Mouse (Mus musculus): ENCODE results near the gene Irf2bpl. TPM values are rescaled to one million over a fixed set of nuclear protein-coding genes. Genes with fewer than 3 reads are reported as not detected.

Irf2bpl gene
- polyA plus RNA-seq, 1 experiment from 2014 or later, result 41.4 TPM

GRCm38 (mm10) chr12:86894841-86895428 is 10.3 kb upstream of the Irf2bpl start:
- peak overlapping the region; percentile 24 for H3K4me3 ChIP-seq (ENCODE audit: low read depth, low read length)
- no peaks in the 10 kb centered on the region for H3K27me3 ChIP-seq (replicated peaks; ENCODE audit: control insufficient read depth, insufficient read depth, low read length)
- DNase-seq (ENCODE audit: low spot score), result no peak
- H3K4me1 ChIP-seq (ENCODE audit: control insufficient read depth, insufficient read depth, low read length), result peaks cover 84% of the 10 kb centered on the region
- H3K36me3 ChIP-seq (ENCODE audit: control insufficient read depth, insufficient read depth, low read length), result no peaks in the 10 kb centered on the region
- peak; percentile 27 for ATAC-seq
- WGBS, result under 1% methylated on average over 12 of the region's 12 CpGs
- peak overlapping the region; percentile 100 for H3K27ac ChIP-seq (ENCODE audit: low read depth, low read length)
- peak overlapping the region; percentile 61 for H3K4me2 ChIP-seq (ENCODE audit: low read length)
- H3K9me3 ChIP-seq (replicated peaks; ENCODE audit: control insufficient read depth, low read length), result no peaks in the 10 kb centered on the region
- H3K9ac ChIP-seq (ENCODE audit: low read length), result peak overlapping the region; percentile 65

- peak; percentile 89 for ATAC-seq
- H3K27ac ChIP-seq (ENCODE audit: low read depth, low read length), result peak overlapping the region; percentile 100
- no peaks in the 10 kb centered on the region for H3K9me3 ChIP-seq (replicated peaks; ENCODE audit: control insufficient read depth, low read length)
- peak overlapping the region; percentile 24 for H3K4me3 ChIP-seq (ENCODE audit: low read depth, low read length)
- H3K4me1 ChIP-seq (ENCODE audit: control insufficient read depth, insufficient read depth, low read length), result peaks cover 84% of the 10 kb centered on the region
- no peaks in the 10 kb centered on the region for H3K27me3 ChIP-seq (replicated peaks; ENCODE audit: control insufficient read depth, insufficient read depth, low read length)
- WGBS, result 0% methylated on average over 22 of the region's 26 CpGs
- no peaks in the 10 kb centered on the region for H3K36me3 ChIP-seq (ENCODE audit: control insufficient read depth, insufficient read depth, low read length)
- H3K4me2 ChIP-seq (ENCODE audit: low read length), result peak overlapping the region; percentile 66
- peak overlapping the region; percentile 68 for H3K9ac ChIP-seq (ENCODE audit: low read length)
- DNase-seq (ENCODE audit: low spot score), result peak; percentile 100
These were observed 9.7 kb upstream of the Irf2bpl start for GRCm38 (mm10) chr12:86894184-86894839.

GRCm38 (mm10) chr12:86893326-86894183 is 9.0 kb upstream of the Irf2bpl start:
- H3K36me3 ChIP-seq (ENCODE audit: control insufficient read depth, insufficient read depth, low read length), result no peaks in the 10 kb centered on the region
- H3K4me2 ChIP-seq (ENCODE audit: low read length), result peak overlapping the region; percentile 66
- peak; percentile 75 for DNase-seq (ENCODE audit: low spot score)
- peak overlapping the region; percentile 23 for H3K4me3 ChIP-seq (ENCODE audit: low read depth, low read length)
- under 1% methylated on average over 20 of the region's 20 CpGs for WGBS
- H3K9me3 ChIP-seq (replicated peaks; ENCODE audit: control insufficient read depth, low read length), result no peaks in the 10 kb centered on the region
- peak overlapping the region; percentile 100 for H3K27ac ChIP-seq (ENCODE audit: low read depth, low read length)
- H3K9ac ChIP-seq (ENCODE audit: low read length), result peak overlapping the region; percentile 68
- no peaks in the 10 kb centered on the region for H3K27me3 ChIP-seq (replicated peaks; ENCODE audit: control insufficient read depth, insufficient read depth, low read length)
- peak; percentile 2; the same call in 1 of the 2 replicates for ATAC-seq
- H3K4me1 ChIP-seq (ENCODE audit: control insufficient read depth, insufficient read depth, low read length), result peaks cover 83% of the 10 kb centered on the region

- ATAC-seq (no peak), DNase-seq (ENCODE audit: low spot score) (peak; percentile 91)
- Histone ChIP-seq H3K27ac (ENCODE audit: low read depth, low read length) (peak overlapping the region; percentile 100), H3K36me3 (ENCODE audit: control insufficient read depth, insufficient read depth, low read length) (no peaks in the 10 kb centered on the region), H3K27me3 (replicated peaks; ENCODE audit: control insufficient read depth, insufficient read depth, low read length) (no peaks in the 10 kb centered on the region), H3K9me3 (replicated peaks; ENCODE audit: control insufficient read depth, low read length) (no peaks in the 10 kb centered on the region), H3K4me3 (ENCODE audit: low read depth, low read length) (peak overlapping the region; percentile 12), H3K4me1 (ENCODE audit: control insufficient read depth, insufficient read depth, low read length) (peaks cover 83% of the 10 kb centered on the region), H3K9ac (ENCODE audit: low read length) (peak overlapping the region; percentile 68), H3K4me2 (ENCODE audit: low read length) (peak overlapping the region; percentile 66)
- 3% methylated on average over 18 of the region's 18 CpGs for WGBS
These were observed 8.2 kb upstream of the Irf2bpl start for GRCm38 (mm10) chr12:86892711-86893311.

- no peaks in the 10 kb centered on the region for H3K27me3 ChIP-seq (replicated peaks; ENCODE audit: control insufficient read depth, insufficient read depth, low read length)
- peaks cover 81% of the 10 kb centered on the region for H3K4me1 ChIP-seq (ENCODE audit: control insufficient read depth, insufficient read depth, low read length)
- DNase-seq (ENCODE audit: low spot score) (peak; percentile 93), ATAC-seq (peak; percentile 4; the same call in 1 of the 2 replicates)
- peak overlapping the region; percentile 68 for H3K9ac ChIP-seq (ENCODE audit: low read length)
- peak overlapping the region; percentile 66 for H3K4me2 ChIP-seq (ENCODE audit: low read length)
- H3K27ac ChIP-seq (ENCODE audit: low read depth, low read length), result peak overlapping the region; percentile 100
- H3K4me3 ChIP-seq (ENCODE audit: low read depth, low read length), result peak overlapping the region; percentile 26
- no peaks in the 10 kb centered on the region for H3K36me3 ChIP-seq (ENCODE audit: control insufficient read depth, insufficient read depth, low read length)
- no peaks in the 10 kb centered on the region for H3K9me3 ChIP-seq (replicated peaks; ENCODE audit: control insufficient read depth, low read length)
- WGBS, result 1% methylated on average over 35 of the region's 37 CpGs
These were observed 7.4 kb upstream of the Irf2bpl start for GRCm38 (mm10) chr12:86891786-86892702.

- peak overlapping the region; percentile 100 for H3K27ac ChIP-seq (ENCODE audit: low read depth, low read length)
- H3K27me3 ChIP-seq (replicated peaks; ENCODE audit: control insufficient read depth, insufficient read depth, low read length), result no peaks in the 10 kb centered on the region
- 1% methylated on average over 11 of the region's 11 CpGs for WGBS
- H3K9me3 ChIP-seq (replicated peaks; ENCODE audit: control insufficient read depth, low read length), result no peaks in the 10 kb centered on the region
- H3K36me3 ChIP-seq (ENCODE audit: control insufficient read depth, insufficient read depth, low read length), result no peaks in the 10 kb centered on the region
- DNase-seq (ENCODE audit: low spot score) (peak; percentile 80), ATAC-seq (no peak)
- peak overlapping the region; percentile 66 for H3K4me2 ChIP-seq (ENCODE audit: low read length)
- peaks cover 80% of the 10 kb centered on the region for H3K4me1 ChIP-seq (ENCODE audit: control insufficient read depth, insufficient read depth, low read length)
- H3K4me3 ChIP-seq (ENCODE audit: low read depth, low read length), result peak overlapping the region; percentile 26
- H3K9ac ChIP-seq (ENCODE audit: low read length), result peak overlapping the region; percentile 68
These were observed 6.8 kb upstream of the Irf2bpl start for GRCm38 (mm10) chr12:86891454-86891785.

GRCm38 (mm10) chr12:86890796-86891301 is 6.3 kb upstream of the Irf2bpl start:
- no peaks in the 10 kb centered on the region for H3K36me3 ChIP-seq (ENCODE audit: control insufficient read depth, insufficient read depth, low read length)
- H3K4me3 ChIP-seq (ENCODE audit: low read depth, low read length), result no peak overlapping the region
- WGBS, result 22% methylated on average over 8 of the region's 8 CpGs
- ATAC-seq (no peak), DNase-seq (ENCODE audit: low spot score) (peak; percentile 53)
- no peaks in the 10 kb centered on the region for H3K27me3 ChIP-seq (replicated peaks; ENCODE audit: control insufficient read depth, insufficient read depth, low read length)
- H3K9me3 ChIP-seq (replicated peaks; ENCODE audit: control insufficient read depth, low read length), result no peaks in the 10 kb centered on the region
- H3K4me1 ChIP-seq (ENCODE audit: control insufficient read depth, insufficient read depth, low read length), result peaks cover 80% of the 10 kb centered on the region
- H3K9ac ChIP-seq (ENCODE audit: low read length), result peak overlapping the region; percentile 68
- peak overlapping the region; percentile 66 for H3K4me2 ChIP-seq (ENCODE audit: low read length)
- H3K27ac ChIP-seq (ENCODE audit: low read depth, low read length), result peak overlapping the region; percentile 100

All from forebrain, embryonic 14.5 days (tissue).